Mouse (Mus musculus) C2C12 (cell line): ENCODE data around the gene Slc5a2.

ENCODE experiments used
- MAX ChIP-seq: IDR thresholded peaks from one replicate; pipeline ENCODE4 v1.6.1; 2011; ENCODE audit warnings: mild to moderate bottlenecking, control low read depth
- MYOG ChIP-seq: IDR thresholded peaks from one replicate; pipeline ENCODE4 v1.6.1; 2011; ENCODE audit not compliant: control insufficient read depth, insufficient read length; ENCODE audit errors: extremely low read depth

DNA sequence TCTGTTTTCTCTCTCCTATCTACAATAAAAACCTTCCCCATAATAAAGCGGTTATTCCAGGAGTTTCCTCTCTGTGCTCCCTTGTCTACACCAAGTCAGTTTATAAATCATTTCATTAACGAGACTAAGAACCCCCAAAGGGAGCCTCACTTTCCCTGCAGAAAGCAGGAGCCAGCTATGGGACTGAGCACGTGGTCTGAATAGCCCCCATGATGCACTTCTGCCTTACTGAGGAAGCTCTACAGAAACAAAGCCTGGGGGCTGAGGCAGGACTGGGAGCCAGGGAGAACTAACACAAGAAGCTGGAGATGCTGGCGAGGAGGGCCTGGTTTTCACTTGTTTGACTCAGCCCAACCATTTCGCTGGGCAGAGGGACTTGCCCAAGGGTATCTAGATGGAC, 18.6 kb downstream of the Slc5a2 start:
- TF ChIP-seq MYOG (no peak), MAX (no peak)
